Mouse (Mus musculus) midbrain, embryonic 14.5 days (tissue): ENCODE measurements around the gene Msx3. TPM values are rescaled to one million over a fixed set of nuclear protein-coding genes. Genes with fewer than 3 reads are reported as not detected.

Experiments used
- ATAC-seq: fragments of 200-750 bp; cut with Nextera tagmentation; 2 replicates; pipeline ENCODE4 v1.8.0; 2017; ENCODE audit warnings: moderate number of reproducible peaks, moderate library complexity; ENCODE audit not compliant: low FRiP score, low TSS enrichment
- DNase-seq: peaks from one replicate; pipeline ENCODE4 v3.0.0-alpha.2; 2015
- H3K27ac ChIP-seq: fragments of 300-500 bp; sonication (generic); replicated peaks from 2 replicates; pipeline ENCODE4 v1.5.1; 2014; ENCODE audit warnings: mild to moderate bottlenecking, low read depth, low read length, moderate library complexity
- H3K27me3 ChIP-seq: fragments of 300-500 bp; sonication (generic); 2 replicates; pipeline ENCODE4 v1.6.1; 2014; ENCODE audit warnings: low read length, control low read depth, mixed read lengths; ENCODE audit not compliant: control insufficient read depth, insufficient read depth
- H3K36me3 ChIP-seq: fragments of 300-500 bp; sonication (generic); 2 replicates; pipeline ENCODE4 v1.6.1; 2014; ENCODE audit warnings: low read length, control low read depth; ENCODE audit not compliant: control insufficient read depth, insufficient read depth
- H3K4me1 ChIP-seq: fragments of 300-500 bp; sonication (generic); 2 replicates; pipeline ENCODE4 v1.6.1; 2014; ENCODE audit warnings: mild to moderate bottlenecking, antibody characterized with exemption, low read length, control low read depth; ENCODE audit not compliant: control insufficient read depth, insufficient read depth
- H3K4me2 ChIP-seq: fragments of 300-500 bp; sonication (generic); 2 replicates; pipeline ENCODE4 v1.6.1; 2014; ENCODE audit warnings: mild to moderate bottlenecking, low read length, moderate library complexity
- H3K4me3 ChIP-seq: fragments of 300-500 bp; sonication (generic); replicated peaks from 2 replicates; pipeline ENCODE4 v1.5.1; 2014; ENCODE audit warnings: low read depth, low read length
- H3K9ac ChIP-seq: fragments of 300-500 bp; sonication (generic); replicated peaks from 2 replicates; pipeline ENCODE4 v1.6.1; 2014; ENCODE audit warnings: mild to moderate bottlenecking, low read length, moderate library complexity
- H3K9me3 ChIP-seq: fragments of 300-500 bp; sonication (generic); 2 replicates; pipeline ENCODE4 v1.6.1; 2016; ENCODE audit warnings: low read length, control low read depth, mixed read lengths; ENCODE audit not compliant: control insufficient read depth
- WGBS: fragments of 180-500 bp; shearing (Covaris S2); extraction: QIAGEN DNeasy Blood & Tissue Kit; methylation state at CpG from one replicate; pipeline ENCODE4 v1.1.7; 2014; 5-methylcytosine and 5-hydroxymethylcytosine counted together
- polyA plus RNA-seq: library from polyadenylated mRNA; unstranded; fragments of >200 nt; fragmentation: Nextera tagmentation; extraction: Ambion mirVana; gene quantifications from 2 replicates; pipeline ENCODE4 v1.2.1, GENCODE M21; 2014

Msx3 gene
- 5.1 and 5.8 TPM in 2 replicates for polyA plus RNA-seq

DNA sequence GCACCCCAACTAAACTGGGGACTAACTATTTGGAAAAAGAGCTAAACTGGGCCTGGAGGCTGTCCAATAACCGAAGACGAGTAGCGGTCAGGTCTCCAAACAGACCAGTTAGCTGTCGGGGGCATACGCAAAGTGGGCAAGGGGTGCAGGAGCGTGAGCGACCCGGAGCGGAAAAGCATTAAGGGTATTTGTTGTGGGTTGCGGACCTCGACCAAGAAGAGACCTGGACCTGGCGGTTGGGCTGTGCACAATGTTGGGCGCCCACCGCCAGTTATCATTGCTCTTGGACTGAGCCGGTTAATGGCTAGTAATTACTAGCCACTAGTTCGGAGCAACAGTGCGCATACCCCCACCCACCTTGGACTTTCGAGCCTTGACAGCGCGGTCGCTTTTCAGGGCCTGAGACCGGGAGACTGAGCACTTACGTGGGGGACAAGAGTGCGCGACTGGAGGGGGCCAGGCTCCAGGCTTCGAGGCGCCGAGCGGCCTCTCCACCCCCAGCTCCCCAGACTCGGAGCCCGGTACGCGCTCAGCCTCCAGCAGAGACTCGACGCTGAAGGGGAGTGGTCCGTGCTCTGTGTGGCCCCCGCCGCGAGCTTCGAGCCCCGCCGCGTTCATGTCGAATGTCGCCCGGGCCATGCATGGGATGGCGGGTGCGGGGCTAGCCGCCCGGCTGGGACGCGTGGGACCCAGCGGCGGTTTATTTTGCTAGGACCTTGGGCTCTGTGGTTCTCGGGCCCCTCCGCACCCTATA is at the start of gene Msx3:
TSS of gene Msx3 (minus strand) at position 729 of the 754 bp plus-strand sequence.
- Histone ChIP-seq H3K36me3 (no peaks in the 10 kb centered on the region), H3K9me3 (no peaks in the 10 kb centered on the region), H3K4me2 (peak within 1 kb of the TSS; percentile 53), H3K4me1 (peaks cover 19% of the 10 kb centered on the region; the same call in 1 of the 2 replicates), H3K9ac (no peak within 1 kb of the TSS; the same call in 1 of the 2 replicates), H3K27ac (no peak within 1 kb of the TSS), H3K27me3 (peaks cover 96% of the 10 kb centered on the region), H3K4me3 (peak within 1 kb of the TSS; percentile 34)
- DNase-seq = peak; percentile 14
- no peak; the same call in 1 of the 2 replicates for ATAC-seq
- WGBS = under 1% methylated on average over 56 of the region's 56 CpGs

DNA sequence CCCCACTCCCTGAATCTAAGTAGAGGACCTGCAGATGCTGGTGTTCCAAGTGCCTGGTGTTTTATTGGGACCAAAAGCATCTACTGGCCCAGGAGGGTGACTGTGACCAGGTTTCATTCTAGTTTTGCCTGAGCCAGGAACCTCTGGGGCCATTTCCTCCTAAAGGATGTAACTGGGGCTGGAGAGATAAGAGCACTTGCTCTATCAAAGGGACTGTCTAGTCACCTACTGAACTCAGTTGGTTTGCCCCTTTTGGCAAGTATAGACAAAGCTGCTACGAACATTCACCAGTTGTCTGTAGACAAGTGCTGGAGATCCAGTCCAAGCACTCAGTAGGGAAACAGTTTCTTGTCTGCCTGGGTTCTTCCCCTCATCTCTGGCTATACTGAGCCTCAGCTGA is 49.6 kb upstream of the Msx3 start:
- Histone ChIP-seq H3K9me3 (no peaks in the 10 kb centered on the region), H3K4me2 (no peak overlapping the region), H3K4me1 (peaks cover 8% of the 10 kb centered on the region), H3K36me3 (no peaks in the 10 kb centered on the region), H3K27ac (no peak overlapping the region), H3K4me3 (no peak overlapping the region), H3K9ac (no peak overlapping the region), H3K27me3 (no peaks in the 10 kb centered on the region)
- ATAC-seq = no peak
- no peak for DNase-seq
- 85% methylated on average over 1 of the region's 1 CpGs for WGBS

DNA sequence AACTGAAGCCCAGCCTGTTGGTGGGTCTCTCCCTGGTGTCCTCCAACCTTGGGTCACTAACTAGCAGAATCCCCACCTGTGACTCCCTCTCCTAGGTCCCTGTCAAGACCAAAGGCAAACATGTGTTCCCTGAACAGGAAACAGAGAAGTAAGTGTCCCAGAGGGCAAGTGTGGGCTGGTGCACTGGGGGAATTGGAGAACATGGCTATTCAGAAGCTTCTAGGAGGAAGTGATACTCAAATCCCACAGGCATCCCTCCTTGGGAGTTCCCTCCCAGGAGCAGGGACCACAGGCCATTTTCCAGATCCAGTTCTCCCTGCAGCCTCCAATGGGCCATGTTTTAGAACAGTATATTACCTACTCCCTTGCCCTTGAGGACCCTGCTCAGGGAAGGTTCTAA is 47.2 kb upstream of the Msx3 start:
- H3K9ac ChIP-seq = no peak overlapping the region
- ATAC-seq (no peak), DNase-seq (no peak)
- H3K9me3 ChIP-seq = no peaks in the 10 kb centered on the region
- no peak overlapping the region for H3K4me2 ChIP-seq
- H3K27me3 ChIP-seq = no peaks in the 10 kb centered on the region
- H3K36me3 ChIP-seq = no peaks in the 10 kb centered on the region
- H3K27ac ChIP-seq = no peak overlapping the region
- no peak overlapping the region for H3K4me3 ChIP-seq
- no peaks in the 10 kb centered on the region for H3K4me1 ChIP-seq

DNA sequence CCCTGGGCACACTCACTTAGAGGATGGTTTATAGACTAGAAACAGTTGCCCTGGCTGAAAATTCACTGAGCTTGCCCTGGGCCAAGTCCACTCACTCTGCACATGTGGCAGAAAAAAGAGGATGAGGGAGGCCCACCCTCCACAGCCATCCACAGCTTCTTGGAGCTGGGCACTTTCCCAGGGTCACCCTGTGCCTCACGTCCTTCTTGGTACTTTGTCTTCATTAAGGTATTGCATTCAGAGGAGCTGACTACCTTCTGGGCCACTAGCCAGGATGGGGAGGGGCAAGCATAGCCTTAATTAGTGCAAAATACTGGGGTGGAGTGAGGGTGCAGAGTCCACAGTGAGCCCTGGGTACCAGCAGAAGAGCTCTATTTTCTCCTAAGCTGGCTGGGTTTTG is 46.7 kb upstream of the Msx3 start:
- no peak overlapping the region for H3K27ac ChIP-seq
- DNase-seq (no peak), ATAC-seq (no peak)
- no peak overlapping the region for H3K4me3 ChIP-seq
- H3K27me3 ChIP-seq = no peaks in the 10 kb centered on the region
- H3K9me3 ChIP-seq = no peaks in the 10 kb centered on the region
- H3K36me3 ChIP-seq = no peaks in the 10 kb centered on the region
- no peak overlapping the region for H3K4me2 ChIP-seq
- no peak overlapping the region for H3K9ac ChIP-seq
- 75% methylated on average over 1 of the region's 1 CpGs for WGBS
- H3K4me1 ChIP-seq = no peaks in the 10 kb centered on the region

DNA sequence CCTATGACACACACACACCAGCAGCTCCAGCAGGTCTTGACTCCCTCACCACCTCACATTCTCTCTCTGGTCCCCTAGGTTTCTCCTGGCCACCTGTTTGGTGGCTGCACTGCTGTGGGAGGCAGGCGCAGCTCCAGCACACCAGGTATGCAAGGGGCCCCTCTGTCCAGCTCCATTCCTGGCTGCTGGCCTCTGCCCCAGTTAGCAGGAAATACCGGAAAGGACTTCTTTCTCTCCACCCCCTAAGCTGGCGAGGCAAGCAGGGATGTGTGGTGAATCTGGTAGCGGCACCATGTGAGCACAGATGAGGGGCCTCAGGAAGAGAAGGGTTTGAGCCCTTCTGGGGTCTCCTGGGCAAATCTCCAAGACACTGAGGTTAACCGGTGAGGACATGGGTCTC is 46.1 kb upstream of the Msx3 start:
- H3K9ac ChIP-seq = no peak overlapping the region
- H3K36me3 ChIP-seq = no peaks in the 10 kb centered on the region
- DNase-seq = no peak
- H3K27ac ChIP-seq = no peak overlapping the region
- H3K4me3 ChIP-seq = no peak overlapping the region
- H3K4me2 ChIP-seq = no peak overlapping the region
- H3K4me1 ChIP-seq = no peaks in the 10 kb centered on the region
- H3K27me3 ChIP-seq = no peaks in the 10 kb centered on the region
- H3K9me3 ChIP-seq = no peaks in the 10 kb centered on the region
- 67% methylated on average over 5 of the region's 5 CpGs for WGBS
- no peak for ATAC-seq

DNA sequence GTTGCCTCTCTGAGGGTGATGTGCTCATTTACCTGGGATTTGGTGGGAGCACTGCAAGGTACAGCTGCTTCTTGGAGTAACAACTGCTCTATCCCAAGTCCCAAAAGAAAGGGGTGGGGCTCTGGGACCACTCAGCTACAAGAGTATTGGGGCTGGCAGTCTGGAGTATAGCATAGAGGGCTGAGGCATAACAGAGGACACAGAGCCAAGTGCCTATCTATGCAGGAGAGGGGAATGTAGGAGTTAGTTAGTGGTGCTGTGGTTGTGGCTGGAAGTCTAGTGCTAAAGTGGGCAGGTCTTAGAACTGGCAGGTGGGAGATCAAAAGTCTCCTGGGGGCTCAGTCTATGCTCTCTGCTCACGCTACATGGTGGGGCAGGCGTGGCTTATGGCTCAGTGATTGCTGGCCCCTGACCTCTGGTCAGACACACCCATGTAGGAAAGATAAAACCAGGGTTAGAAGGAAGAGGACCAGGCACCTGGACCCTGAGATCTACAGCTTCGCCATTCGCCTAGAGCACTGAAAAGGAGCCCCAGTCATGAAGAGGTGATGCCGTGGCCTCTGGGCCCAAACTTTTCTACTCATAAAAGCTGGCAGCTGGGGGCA is 44.1 kb upstream of the Msx3 start, which contains the start of gene Prap1:
TSS of gene Prap1 (plus strand) at position 472 of the 605 bp plus-strand sequence.
- no peak within 1 kb of the TSS for H3K4me3 ChIP-seq
- no peak within 1 kb of the TSS for H3K9ac ChIP-seq
- H3K36me3 ChIP-seq = no peaks in the 10 kb centered on the region
- H3K4me1 ChIP-seq = no peaks in the 10 kb centered on the region
- no peak within 1 kb of the TSS for H3K4me2 ChIP-seq
- H3K27me3 ChIP-seq = no peaks in the 10 kb centered on the region
- no peak within 1 kb of the TSS for H3K27ac ChIP-seq
- ATAC-seq = no peak
- DNase-seq = no peak
- H3K9me3 ChIP-seq = no peaks in the 10 kb centered on the region
- 71% methylated on average over 5 of the region's 5 CpGs for WGBS

DNA sequence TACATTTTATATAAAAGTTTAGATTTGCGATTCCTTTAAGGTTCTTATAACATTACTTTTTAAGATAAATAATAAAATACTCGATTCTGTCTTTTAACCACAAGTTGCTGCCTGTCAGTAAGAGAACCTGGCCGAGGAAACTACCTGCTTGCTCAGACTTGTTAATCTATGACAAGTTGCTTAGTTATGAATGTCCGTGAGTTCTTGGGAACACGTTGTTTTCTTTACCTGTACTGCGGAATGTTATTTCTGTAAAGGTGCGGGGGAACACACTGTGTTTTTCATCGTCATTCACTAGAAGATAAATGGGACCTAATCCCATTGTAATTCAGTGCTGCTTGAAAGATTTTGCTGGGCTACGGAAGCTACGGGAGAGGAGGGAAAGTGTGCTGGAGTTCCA is 41.7 kb upstream of the Msx3 start:
- Histone ChIP-seq H3K27me3 (no peaks in the 10 kb centered on the region), H3K4me2 (no peak overlapping the region), H3K27ac (no peak overlapping the region), H3K4me3 (no peak overlapping the region), H3K9ac (no peak overlapping the region), H3K36me3 (no peaks in the 10 kb centered on the region), H3K4me1 (no peaks in the 10 kb centered on the region), H3K9me3 (no peaks in the 10 kb centered on the region)
- 66% methylated on average over 10 of the region's 10 CpGs for WGBS
- DNase-seq (no peak), ATAC-seq (no peak)

DNA sequence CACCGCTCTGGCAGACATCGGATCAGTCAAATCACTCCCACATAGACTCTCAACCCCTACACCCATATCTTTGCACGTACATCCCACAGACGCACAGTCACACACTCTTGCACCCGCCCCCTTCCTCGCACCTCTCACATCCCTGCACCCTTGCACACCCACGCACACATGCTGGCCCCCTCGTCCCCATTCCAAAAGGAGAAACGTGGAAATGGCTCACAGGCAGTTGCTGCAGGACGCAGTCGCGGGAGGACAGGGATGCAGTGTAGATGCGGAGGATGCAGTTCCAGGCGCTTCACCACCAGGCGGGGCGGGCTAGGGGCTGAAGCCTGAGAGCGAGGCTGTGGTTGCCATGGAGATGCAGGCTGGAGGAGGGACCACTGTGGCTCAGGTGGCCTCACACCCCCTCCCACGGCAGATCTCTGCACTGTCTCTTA is 33.4 kb upstream of the Msx3 start, which contains the start of gene Caly:
TSS of gene Caly (minus strand) at position 307 of the 437 bp plus-strand sequence.
- Histone ChIP-seq H3K4me3 (peak within 1 kb of the TSS; percentile 54), H3K4me1 (peaks cover 18% of the 10 kb centered on the region), H3K27me3 (no peaks in the 10 kb centered on the region), H3K9me3 (no peaks in the 10 kb centered on the region), H3K36me3 (no peaks in the 10 kb centered on the region), H3K27ac (peak within 1 kb of the TSS; percentile 91), H3K4me2 (peak within 1 kb of the TSS; percentile 65), H3K9ac (peak within 1 kb of the TSS; percentile 71)
- DNase-seq = peak; percentile 96
- WGBS = 3% methylated on average over 18 of the region's 18 CpGs
- peak; percentile 86 for ATAC-seq
